Mouse (Mus musculus): Measurements from ENCODE around the gene Akip1. TPM values are rescaled to one million over a fixed set of nuclear protein-coding genes. Genes with fewer than 3 reads are reported as not detected.

The Akip1 gene
- total RNA-seq (2021): 1 to 10 TPM; 3.9 to 4.5 TPM
- long read RNA-seq, experiment 1, transcript Akip1-201 (6 exons, 1,028 nt): major isoform, 8 of 12 reads
- long read RNA-seq, experiment 1, partial matches to known transcripts: 4 of 12 reads
- long read RNA-seq, experiment 1, other reads (novel, unspliced or antisense): 0 of 12 reads
- long read RNA-seq, experiment 2, partial matches to known transcripts: 3 of 8 reads
- long read RNA-seq, experiment 2, other reads (novel, unspliced or antisense): 1 of 8 reads

DNA sequence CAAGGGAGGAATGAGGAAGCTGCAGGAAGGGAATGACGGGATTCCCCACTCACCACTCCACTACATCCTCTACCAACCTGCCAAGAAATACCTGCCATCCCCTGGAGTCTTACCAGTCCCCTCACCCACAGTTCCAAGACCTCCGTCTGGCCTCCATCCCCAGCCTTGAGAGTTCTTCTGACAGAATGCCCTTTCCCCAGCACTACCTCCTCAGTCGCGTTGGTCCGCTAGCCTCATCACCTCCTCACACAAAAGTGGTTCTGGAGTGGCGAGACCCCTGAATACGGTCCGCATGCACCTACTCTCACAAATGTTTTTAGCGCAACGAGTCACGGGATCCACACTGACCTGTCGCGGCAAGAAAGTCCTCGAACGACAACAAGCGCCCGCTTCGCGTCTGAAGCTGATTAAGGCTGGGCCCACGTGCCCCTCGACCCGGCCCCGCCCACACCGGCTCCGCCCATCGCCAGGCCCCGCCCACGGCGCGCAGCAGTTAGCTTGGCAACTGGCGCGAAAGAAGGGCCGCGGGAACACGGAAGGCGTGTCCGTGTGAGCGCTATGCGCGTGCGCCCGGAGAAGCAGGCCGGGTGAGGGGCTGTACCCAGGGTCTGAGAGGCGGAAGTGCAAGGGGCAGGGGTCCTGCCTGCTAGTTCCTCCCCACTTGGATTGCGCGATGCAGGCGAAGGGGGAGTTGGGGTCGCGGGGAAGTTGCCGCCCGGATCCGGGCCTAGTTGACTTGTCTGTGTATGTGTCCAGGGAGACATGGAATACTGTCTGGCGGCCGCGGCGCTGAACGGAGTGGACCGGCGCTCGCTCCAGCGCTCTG is at the start of gene Akip1, which contains the start of gene St5:
Gene Akip1 (plus strand): TSS at position 501 of the 826 bp plus-strand sequence.
Gene St5 (minus strand): TSS at position 416 of the 826 bp plus-strand sequence.
- intact Hi-C loops (cut with DNase I): no loop called here

DNA sequence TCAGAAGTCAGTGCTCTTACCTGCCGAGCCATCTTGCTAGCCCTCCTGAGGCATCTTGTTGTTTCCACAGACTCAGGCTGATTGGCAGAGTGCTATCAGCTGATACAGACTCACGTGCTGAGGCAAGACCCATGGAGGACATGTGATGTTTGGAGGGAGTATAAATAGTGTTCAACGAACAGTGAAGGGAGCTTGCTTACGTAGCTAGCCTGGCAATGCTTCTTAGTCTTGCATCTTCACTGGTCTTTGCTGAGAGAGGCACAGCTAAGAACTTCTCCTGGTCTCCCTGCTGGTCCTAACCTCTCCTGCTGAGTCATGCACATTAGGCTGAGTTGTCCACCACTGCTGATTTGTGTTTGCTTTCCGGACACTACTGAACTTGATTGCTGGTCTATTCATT is 48.6 kb upstream of the Akip1 start:
- no peak for DNase-seq (ENCODE audit: low spot score in 2 of 2)
- intact Hi-C loops (cut with DNase I): no loop called here

More for the DNA sequence above, at the start of gene Akip1, which contains the start of gene St5:
- DNase-seq (ENCODE audit: low spot score in 2 of 2): peak; percentile 94

GRCm38 (mm10) chr7:109657884-109658283 is 45.6 kb upstream of the Akip1 start:
- intact Hi-C loops (cut with DNase I): no loop called here
- DNase-seq (ENCODE audit: low spot score in 2 of 2): no peak

DNA sequence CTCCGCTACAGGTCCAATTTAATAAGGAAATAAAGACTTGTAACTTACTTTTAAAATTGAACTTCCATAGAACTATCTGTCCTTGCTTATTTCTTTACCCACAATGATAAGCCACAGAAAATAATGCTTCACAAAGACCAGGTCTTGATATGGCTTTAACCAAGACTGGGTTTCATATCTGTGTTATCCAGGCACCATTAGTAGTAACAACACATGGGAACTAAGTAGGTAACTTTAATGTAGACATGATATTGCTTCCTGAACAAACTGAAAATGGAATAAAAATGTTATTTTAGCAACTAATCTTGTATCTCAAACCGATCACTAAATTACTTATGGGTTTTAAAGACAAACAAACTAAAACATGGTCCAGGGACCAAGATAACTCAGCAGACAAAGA is 44.2 kb upstream of the Akip1 start:
- no peak for DNase-seq (ENCODE audit: low spot score in 2 of 2)
- intact Hi-C loops (cut with DNase I): no loop called here

DNA sequence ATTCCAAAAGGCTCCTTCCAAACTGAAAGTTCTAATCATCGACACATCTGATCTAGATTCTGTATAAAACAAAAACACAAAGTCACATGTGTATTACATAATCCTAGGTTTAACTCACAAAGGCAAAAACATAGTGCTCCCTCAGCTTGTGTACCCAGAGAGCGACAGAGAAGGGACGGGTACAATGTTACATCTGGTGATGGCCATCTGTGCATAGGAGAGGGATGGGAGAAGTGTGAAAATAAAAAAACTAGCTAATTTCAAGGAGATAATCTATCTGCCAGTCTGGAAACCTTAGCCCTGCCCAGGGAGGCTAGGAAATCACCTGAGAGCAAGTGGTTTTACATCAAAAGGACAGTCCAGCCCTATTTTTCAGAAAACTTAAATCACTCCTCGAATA is 40.9 kb upstream of the Akip1 start:
- DNase-seq (ENCODE audit: low spot score in 2 of 2): no peak
- intact Hi-C loops (cut with DNase I): no loop called here

GRCm38 (mm10) chr7:109666664-109667063 is 36.8 kb upstream of the Akip1 start:
- intact Hi-C loops (cut with DNase I): no loop called here
- no peak for DNase-seq (ENCODE audit: low spot score in 2 of 2)

DNA sequence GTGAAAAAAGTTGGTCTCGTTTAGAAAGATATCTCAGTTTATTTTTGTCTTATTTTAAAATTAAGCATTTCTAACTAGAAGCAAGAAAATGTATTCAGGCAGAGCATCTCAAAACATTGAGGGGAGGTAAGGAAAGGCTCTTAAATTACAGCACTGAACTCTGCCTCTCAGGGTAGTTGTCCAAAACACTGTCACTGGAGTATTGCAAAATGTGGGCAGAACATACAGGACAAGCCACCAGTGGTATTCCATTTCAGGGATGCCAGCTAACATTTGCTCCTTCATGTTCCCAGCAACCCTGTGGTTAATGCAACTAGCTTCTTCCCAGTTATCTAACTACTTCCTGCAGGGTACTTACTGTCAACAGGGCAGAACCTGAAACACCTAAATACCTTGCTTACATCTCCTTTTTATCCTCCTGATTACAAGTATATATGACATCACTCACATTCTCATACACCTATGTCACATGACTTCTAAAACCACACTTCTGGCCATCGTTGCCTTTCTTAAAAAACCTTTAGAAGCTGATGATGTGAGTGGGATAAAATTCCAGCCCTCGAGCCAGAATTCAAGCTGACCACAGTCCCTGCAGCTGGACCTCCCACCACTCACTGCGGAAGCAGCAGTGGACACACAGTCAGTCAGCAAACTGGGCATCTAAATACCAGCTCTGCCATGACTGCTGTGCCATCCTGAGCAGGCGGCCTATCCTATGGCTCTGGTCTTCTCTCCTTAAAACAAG is 33.9 kb upstream of the Akip1 start:
- no peak for DNase-seq (ENCODE audit: low spot score in 2 of 2)
- intact Hi-C loops (cut with DNase I): no loop called here

DNA sequence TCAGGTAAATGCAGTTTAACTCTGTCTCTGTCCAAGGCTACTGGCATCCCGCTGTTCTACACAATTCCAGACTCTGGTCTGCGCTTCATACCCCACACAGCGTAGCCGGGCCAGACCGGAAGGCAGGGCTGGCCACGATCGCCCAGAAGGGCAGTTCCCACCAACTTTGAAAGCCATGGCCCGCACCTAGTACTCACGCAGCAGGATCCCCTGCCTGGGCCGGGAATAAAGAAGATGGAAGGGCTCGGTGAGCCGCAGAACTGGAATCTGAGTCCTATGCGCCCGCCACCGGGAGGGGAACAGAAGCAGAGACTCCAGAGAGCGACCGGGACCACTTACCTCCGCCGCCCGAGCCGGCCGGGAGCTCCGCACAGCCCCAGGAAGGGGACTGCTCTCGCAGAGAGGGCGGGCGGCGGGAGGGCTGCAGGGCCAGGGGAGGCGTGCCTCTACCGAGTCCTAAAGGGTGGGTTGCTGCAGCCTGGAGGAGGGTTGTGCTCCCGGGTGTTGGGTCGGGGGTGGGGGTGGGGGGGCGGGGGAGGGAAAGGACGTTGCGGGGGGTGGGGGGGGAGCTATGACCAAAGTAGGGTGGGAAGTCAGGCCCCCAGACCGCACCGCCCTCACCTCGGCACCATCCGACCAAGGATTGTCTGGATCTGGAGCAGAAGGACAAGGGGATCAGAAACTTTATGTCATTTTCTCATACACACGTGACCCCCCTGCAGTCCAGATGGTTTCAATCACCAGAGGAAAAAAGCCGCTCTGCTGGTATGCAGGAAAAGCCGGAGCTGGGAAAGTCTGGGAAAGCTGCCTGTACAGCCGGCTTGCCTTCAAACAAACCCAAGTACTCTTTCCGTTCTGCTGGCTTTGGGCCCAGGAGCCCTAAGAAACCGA is 31.7 kb upstream of the Akip1 start:
- peak; percentile 74 to 75 for DNase-seq (ENCODE audit: low spot score in 2 of 2)
- intact Hi-C loops (cut with DNase I): no loop called here

DNA sequence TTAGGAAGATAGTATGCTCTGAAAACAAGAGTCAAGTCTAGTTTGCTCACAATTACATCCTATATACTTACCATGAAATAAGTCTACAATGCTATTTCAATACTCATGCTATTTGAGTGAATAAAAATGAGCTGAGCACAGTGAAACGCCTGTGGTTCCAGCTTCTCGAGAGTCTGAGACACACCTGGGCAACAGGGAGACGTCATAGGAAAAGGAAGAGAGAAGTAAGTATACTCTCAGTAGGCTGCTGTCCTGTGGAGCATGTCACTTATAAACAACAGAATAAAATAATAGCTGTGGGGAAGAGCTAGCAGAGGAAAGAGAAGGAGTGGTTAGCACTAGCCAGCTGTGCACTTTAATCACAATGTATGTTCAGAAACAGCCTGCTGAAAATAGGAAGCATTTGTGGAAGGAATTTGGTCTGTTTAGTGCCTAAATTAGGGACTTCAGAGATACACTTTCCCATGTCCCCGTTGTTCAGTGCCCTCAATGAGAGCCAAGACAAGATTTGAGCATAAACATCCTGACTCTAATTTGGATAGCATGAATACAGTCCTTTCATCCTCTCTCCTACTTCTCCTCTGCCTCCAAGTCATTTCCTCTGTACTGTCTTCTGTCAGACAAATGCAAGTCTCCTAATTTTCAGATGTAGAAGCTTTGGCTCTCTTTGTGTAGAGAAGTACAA is 28.4 kb upstream of the Akip1 start:
- no peak for DNase-seq (ENCODE audit: low spot score in 2 of 2)
- intact Hi-C loops (cut with DNase I): no loop called here

- intact Hi-C loops (cut with DNase I): no loop called here
- DNase-seq (ENCODE audit: low spot score in 2 of 2): no peak
These were observed 23.2 kb upstream of the Akip1 start for GRCm38 (mm10) chr7:109680284-109680683.

- DNase-seq (ENCODE audit: low spot score in 2 of 2): no peak
- intact Hi-C loops (cut with DNase I): no loop called here
These were observed 22.6 kb upstream of the Akip1 start for GRCm38 (mm10) chr7:109680879-109681278.

DNA sequence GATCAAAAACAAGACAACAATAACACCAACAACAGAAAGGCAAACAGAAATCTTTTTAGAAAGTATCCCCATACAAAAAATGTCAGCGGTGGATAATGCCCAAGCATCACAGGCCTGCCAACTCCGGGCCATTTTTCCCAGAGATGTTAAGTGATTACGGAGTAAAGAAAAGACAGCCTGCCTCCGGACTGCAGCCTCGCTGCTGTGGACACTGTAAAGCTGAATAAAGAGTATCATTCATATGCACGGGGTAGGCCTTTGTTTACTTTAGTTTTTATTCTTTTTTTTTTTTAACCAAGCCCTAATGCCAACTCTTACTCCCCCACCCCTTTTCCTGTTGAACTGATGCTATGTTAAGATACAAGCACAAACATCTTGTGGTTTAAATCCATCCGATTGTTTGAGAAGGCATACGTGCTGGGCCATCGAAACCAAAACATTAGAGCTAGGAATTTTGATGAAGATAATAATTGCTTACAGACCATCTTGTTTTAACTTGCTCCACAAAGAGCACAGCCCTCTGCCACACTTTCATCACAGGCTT is 16.8 kb upstream of the Akip1 start:
- intact Hi-C loops (cut with DNase I): no loop called here
- DNase-seq (ENCODE audit: low spot score in 2 of 2): no peak

- DNase-seq (ENCODE audit: low spot score in 2 of 2): no peak
- intact Hi-C loops (cut with DNase I): no loop called here
These were observed 13.4 kb upstream of the Akip1 start for GRCm38 (mm10) chr7:109690101-109690500.

DNA sequence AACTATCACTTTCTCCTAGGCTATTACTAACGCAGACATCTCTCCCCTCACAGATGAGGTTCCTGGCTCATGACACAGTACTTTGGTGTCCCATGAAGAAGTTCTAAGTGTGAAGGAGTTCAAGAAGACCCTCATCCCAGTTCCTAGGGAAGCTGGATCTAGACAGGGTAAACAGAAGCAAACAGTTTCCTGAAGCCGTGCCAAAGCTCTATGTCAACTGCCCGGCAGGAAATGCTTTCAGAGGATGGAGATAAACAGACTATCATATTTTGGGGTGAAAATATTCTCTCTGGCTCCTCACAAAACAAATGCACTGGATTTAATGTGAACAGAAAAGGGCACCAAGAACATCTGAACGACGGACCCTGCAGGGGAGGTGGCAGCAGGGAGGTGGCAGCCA is 12.5 kb upstream of the Akip1 start:
- intact Hi-C loops (cut with DNase I): no loop called here
- no peak for DNase-seq (ENCODE audit: low spot score in 2 of 2)

DNA sequence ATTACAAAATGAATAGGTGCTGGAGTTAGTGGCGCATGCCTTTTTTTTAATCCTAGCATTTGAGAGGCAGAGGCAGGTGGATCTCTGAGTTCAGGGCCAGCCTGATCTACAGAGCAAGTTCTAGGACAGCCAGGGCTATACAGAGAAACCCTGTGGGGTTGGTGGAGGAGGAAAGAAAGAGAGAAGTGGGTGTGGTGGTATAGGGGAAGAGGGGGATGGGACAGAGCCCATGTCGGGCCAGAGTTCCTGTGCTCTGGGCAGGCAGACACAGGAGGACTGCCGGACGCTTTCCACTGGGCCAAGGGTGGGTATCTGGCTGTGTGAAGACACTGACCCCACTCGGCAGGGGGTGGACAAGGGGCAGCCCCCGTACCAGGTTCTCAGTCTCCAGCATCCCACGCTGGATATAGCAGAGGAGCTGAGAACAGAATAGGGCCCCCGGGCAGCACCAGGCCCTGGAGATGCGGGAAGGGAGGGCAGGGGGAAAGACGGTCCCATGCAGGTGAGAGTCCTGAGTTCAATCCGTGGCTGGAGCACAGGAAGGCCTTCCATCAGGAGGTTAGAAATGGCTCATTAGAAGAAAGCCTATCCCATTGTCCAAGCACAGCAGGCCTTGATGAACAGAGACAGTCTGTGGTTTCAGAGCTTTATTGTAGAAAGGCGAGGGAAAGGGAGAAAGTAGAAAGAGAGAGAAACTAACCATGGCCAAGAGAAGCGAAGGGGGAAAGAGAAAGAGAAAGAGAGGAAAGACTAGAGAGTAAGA is 8.7 kb upstream of the Akip1 start:
- intact Hi-C loops (cut with DNase I): no loop called here
- no peak for DNase-seq (ENCODE audit: low spot score in 2 of 2)

DNA sequence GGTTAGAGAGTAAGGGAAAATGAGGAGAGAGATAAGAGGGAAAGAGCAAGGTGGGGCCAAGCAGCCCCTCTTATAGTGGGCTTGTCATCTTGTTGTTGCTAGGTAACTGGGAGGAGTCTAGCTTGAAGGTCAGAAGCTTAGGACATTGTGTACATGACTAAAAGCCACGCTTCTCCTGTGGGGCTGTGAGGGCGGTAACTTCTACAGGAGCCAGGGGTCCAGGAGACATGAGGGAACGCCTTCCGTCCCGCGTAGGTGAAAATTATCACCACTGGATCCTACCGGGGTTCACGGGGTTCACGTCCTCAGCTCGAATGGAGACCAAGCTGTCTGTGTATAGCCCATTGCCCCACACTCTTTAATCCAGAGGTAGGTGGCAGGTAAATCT is 8.2 kb upstream of the Akip1 start:
- DNase-seq (ENCODE audit: low spot score in 2 of 2): no peak
- intact Hi-C loops (cut with DNase I): no loop called here

- intact Hi-C loops (cut with DNase I): no loop called here
- no peak for DNase-seq (ENCODE audit: low spot score in 2 of 2)
These were observed 3.3 kb upstream of the Akip1 start for GRCm38 (mm10) chr7:109700213-109700612.

GRCm38 (mm10) chr7:109702721-109703120 is 769 bp upstream of the Akip1 start:
- DNase-seq (ENCODE audit: low spot score in 2 of 2): no peak
- intact Hi-C loops (cut with DNase I): no loop called here

All from left cerebral cortex, postnatal 14 days (tissue).